Mouse (Mus musculus) midbrain, embryonic 14.5 days (tissue): ENCODE data around the gene Prkar1a. TPM values are rescaled to one million over a fixed set of nuclear protein-coding genes. Genes with fewer than 3 reads are reported as not detected.
A peak's percentile ranks its signal among the peaks of the same experiment; 100 is the strongest.

ENCODE experiments used
- ATAC-seq: fragments of 200-750 bp; cut with Nextera tagmentation; 2 replicates; pipeline ENCODE4 v1.8.0; 2017; ENCODE audit warnings: moderate number of reproducible peaks, moderate library complexity; ENCODE audit not compliant: low FRiP score, low TSS enrichment
- DNase-seq: peaks from one replicate; pipeline ENCODE4 v3.0.0-alpha.2; 2015
- H3K27ac ChIP-seq: fragments of 300-500 bp; sonication (generic); replicated peaks from 2 replicates; pipeline ENCODE4 v1.5.1; 2014; ENCODE audit warnings: mild to moderate bottlenecking, low read depth, low read length, moderate library complexity
- H3K27me3 ChIP-seq: fragments of 300-500 bp; sonication (generic); 2 replicates; pipeline ENCODE4 v1.6.1; 2014; ENCODE audit warnings: low read length, control low read depth, mixed read lengths; ENCODE audit not compliant: control insufficient read depth, insufficient read depth
- H3K36me3 ChIP-seq: fragments of 300-500 bp; sonication (generic); 2 replicates; pipeline ENCODE4 v1.6.1; 2014; ENCODE audit warnings: low read length, control low read depth; ENCODE audit not compliant: control insufficient read depth, insufficient read depth
- H3K4me1 ChIP-seq: fragments of 300-500 bp; sonication (generic); 2 replicates; pipeline ENCODE4 v1.6.1; 2014; ENCODE audit warnings: mild to moderate bottlenecking, antibody characterized with exemption, low read length, control low read depth; ENCODE audit not compliant: control insufficient read depth, insufficient read depth
- H3K4me2 ChIP-seq: fragments of 300-500 bp; sonication (generic); 2 replicates; pipeline ENCODE4 v1.6.1; 2014; ENCODE audit warnings: mild to moderate bottlenecking, low read length, moderate library complexity
- H3K4me3 ChIP-seq: fragments of 300-500 bp; sonication (generic); replicated peaks from 2 replicates; pipeline ENCODE4 v1.5.1; 2014; ENCODE audit warnings: low read depth, low read length
- H3K9ac ChIP-seq: fragments of 300-500 bp; sonication (generic); replicated peaks from 2 replicates; pipeline ENCODE4 v1.6.1; 2014; ENCODE audit warnings: mild to moderate bottlenecking, low read length, moderate library complexity
- H3K9me3 ChIP-seq: fragments of 300-500 bp; sonication (generic); 2 replicates; pipeline ENCODE4 v1.6.1; 2016; ENCODE audit warnings: low read length, control low read depth, mixed read lengths; ENCODE audit not compliant: control insufficient read depth
- WGBS: fragments of 180-500 bp; shearing (Covaris S2); extraction: QIAGEN DNeasy Blood & Tissue Kit; methylation state at CpG from one replicate; pipeline ENCODE4 v1.1.7; 2014; 5-methylcytosine and 5-hydroxymethylcytosine counted together
- polyA plus RNA-seq: library from polyadenylated mRNA; unstranded; fragments of >200 nt; fragmentation: Nextera tagmentation; extraction: Ambion mirVana; gene quantifications from 2 replicates; pipeline ENCODE4 v1.2.1, GENCODE M21; 2014

Prkar1a gene
- polyA plus RNA-seq, 1 experiment from 2014 or later, result 582 TPM

DNA sequence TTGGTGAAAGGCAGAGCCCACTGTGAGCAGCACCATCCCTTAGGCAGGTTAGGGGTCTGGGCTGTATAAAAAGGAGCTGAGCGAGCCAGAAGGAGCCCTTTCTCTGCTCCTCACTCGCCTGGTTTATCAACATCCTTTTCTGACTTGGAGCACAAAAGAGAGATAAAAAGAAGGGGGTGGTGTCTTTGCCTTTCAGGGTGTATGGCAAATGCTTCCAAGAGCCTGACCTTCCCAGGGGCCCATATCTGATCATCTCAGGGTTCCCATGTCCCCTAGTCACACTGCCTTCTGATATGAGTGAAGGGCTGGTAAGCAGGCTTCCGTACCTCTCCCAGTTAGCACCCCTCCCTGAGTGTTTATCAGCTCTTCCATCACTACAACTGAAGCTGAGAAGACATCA lies 21.1 kb upstream of the Prkar1a start:
- WGBS, result 83% methylated on average over 3 of the region's 3 CpGs
- H3K27ac ChIP-seq, result no peak overlapping the region
- DNase-seq, result no peak
- no peak for ATAC-seq
- H3K4me3 ChIP-seq, result no peak overlapping the region
- no peaks in the 10 kb centered on the region for H3K4me1 ChIP-seq
- H3K27me3 ChIP-seq, result no peaks in the 10 kb centered on the region
- no peak overlapping the region for H3K4me2 ChIP-seq
- no peaks in the 10 kb centered on the region for H3K9me3 ChIP-seq
- no peaks in the 10 kb centered on the region for H3K36me3 ChIP-seq
- no peak overlapping the region for H3K9ac ChIP-seq

GRCm38 (mm10) chr11:109629021-109629521 lies 20.1 kb upstream of the Prkar1a start:
- DNase-seq, result no peak

GRCm38 (mm10) chr11:109634928-109635327 lies 14.3 kb upstream of the Prkar1a start:
- H3K4me2 ChIP-seq, result no peak overlapping the region
- DNase-seq, result no peak
- no peaks in the 10 kb centered on the region for H3K9me3 ChIP-seq
- H3K4me1 ChIP-seq, result no peaks in the 10 kb centered on the region
- H3K27ac ChIP-seq, result no peak overlapping the region
- no peaks in the 10 kb centered on the region for H3K27me3 ChIP-seq
- no peak overlapping the region for H3K9ac ChIP-seq
- H3K36me3 ChIP-seq, result no peaks in the 10 kb centered on the region
- WGBS, result 85% methylated on average over 9 of the region's 9 CpGs
- no peak overlapping the region for H3K4me3 ChIP-seq
- ATAC-seq, result no peak

More at GRCm38 (mm10) chr11:109629021-109629521, 20.1 kb upstream of the Prkar1a start:
- 78% methylated on average over 10 of the region's 10 CpGs for WGBS
- ATAC-seq, result no peak
- Histone ChIP-seq H3K36me3 (no peaks in the 10 kb centered on the region), H3K4me3 (no peak overlapping the region), H3K4me1 (no peaks in the 10 kb centered on the region), H3K27me3 (no peaks in the 10 kb centered on the region), H3K9ac (no peak overlapping the region), H3K9me3 (no peaks in the 10 kb centered on the region), H3K4me2 (no peak overlapping the region), H3K27ac (no peak overlapping the region)

DNA sequence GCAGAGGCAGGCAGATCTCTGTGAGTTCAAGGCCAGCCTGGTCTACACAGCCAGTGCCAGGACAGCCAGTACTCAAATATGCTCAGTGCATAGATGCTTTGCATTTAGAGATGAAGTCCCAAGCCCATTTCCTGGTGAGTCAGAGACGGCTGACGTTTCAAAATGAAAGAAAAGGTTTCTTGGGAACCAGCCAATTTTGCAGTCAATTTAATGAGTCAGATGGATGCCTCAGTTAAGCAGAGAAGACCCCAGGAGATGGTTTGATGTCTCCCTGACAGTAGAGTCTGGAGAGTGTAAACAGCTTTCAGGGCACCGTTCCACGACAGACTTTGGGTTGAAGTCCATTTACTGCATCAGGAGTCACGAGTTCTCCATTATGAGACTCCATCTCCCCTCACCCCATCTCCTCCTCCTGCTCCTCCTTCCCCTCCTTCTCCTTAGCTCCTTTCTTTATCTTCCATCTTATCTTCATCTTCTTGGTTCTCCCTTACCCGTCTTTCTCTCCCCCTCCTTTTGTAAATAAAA lies 13.3 kb upstream of the Prkar1a start:
- DNase-seq, result no peak
- no peak overlapping the region for H3K27ac ChIP-seq
- no peaks in the 10 kb centered on the region for H3K9me3 ChIP-seq
- H3K36me3 ChIP-seq, result no peaks in the 10 kb centered on the region
- no peaks in the 10 kb centered on the region for H3K27me3 ChIP-seq
- no peak overlapping the region for H3K9ac ChIP-seq
- 79% methylated on average over 6 of the region's 6 CpGs for WGBS
- H3K4me3 ChIP-seq, result no peak overlapping the region
- ATAC-seq, result no peak
- H3K4me2 ChIP-seq, result no peak overlapping the region
- no peaks in the 10 kb centered on the region for H3K4me1 ChIP-seq

GRCm38 (mm10) chr11:109641498-109642222 lies 7.5 kb upstream of the Prkar1a start:
- Histone ChIP-seq H3K4me2 (no peak overlapping the region), H3K27ac (no peak overlapping the region), H3K4me1 (no peaks in the 10 kb centered on the region), H3K36me3 (no peaks in the 10 kb centered on the region), H3K9me3 (no peaks in the 10 kb centered on the region), H3K9ac (no peak overlapping the region), H3K27me3 (no peaks in the 10 kb centered on the region), H3K4me3 (no peak overlapping the region)
- DNase-seq (no peak), ATAC-seq (no peak)
- 82% methylated on average over 5 of the region's 5 CpGs for WGBS

DNA sequence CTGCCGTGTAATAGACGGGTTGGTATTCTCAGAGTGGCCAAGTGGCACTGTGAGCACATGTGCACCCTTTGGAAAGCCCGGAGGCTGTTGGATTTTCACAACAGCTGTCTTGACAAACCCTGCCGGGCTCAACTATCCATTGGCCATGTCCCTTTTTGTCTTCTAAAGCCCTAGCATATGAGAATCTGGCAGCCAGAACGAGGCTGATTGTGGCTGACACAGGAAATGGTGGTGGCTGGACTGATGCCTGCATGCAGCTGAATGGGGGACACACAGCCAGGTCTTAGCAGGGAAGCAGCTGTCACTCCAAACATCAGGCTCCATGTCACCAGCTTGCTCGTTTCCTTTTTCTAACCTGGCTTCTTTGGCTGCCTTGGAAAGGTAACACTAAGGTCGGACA lies 695 bp upstream of the Prkar1a start:
- H3K9me3 ChIP-seq, result no peaks in the 10 kb centered on the region
- peak overlapping the region; percentile 93; the same call in 1 of the 2 replicates for H3K9ac ChIP-seq
- H3K4me2 ChIP-seq, result peak overlapping the region; percentile 65
- H3K4me1 ChIP-seq, result peaks cover 29% of the 10 kb centered on the region
- no peak overlapping the region for H3K4me3 ChIP-seq
- 41% methylated on average over 7 of the region's 7 CpGs for WGBS
- DNase-seq (peak; percentile 64), ATAC-seq (no peak)
- H3K27ac ChIP-seq, result peak overlapping the region; percentile 98
- H3K27me3 ChIP-seq, result no peaks in the 10 kb centered on the region
- peaks cover 2% of the 10 kb centered on the region for H3K36me3 ChIP-seq

GRCm38 (mm10) chr11:109649975-109650701 lies 933 bp downstream of the Prkar1a start:
- Histone ChIP-seq H3K9me3 (no peaks in the 10 kb centered on the region), H3K27me3 (no peaks in the 10 kb centered on the region), H3K4me3 (peak overlapping the region; percentile 98), H3K4me1 (peaks cover 33% of the 10 kb centered on the region), H3K27ac (peak overlapping the region; percentile 98), H3K36me3 (peaks cover 18% of the 10 kb centered on the region), H3K9ac (peak overlapping the region; percentile 93), H3K4me2 (peak overlapping the region; percentile 65)
- ATAC-seq (peak; percentile 89), DNase-seq (peak; percentile 89)
- WGBS, result under 1% methylated on average over 31 of the region's 31 CpGs

DNA sequence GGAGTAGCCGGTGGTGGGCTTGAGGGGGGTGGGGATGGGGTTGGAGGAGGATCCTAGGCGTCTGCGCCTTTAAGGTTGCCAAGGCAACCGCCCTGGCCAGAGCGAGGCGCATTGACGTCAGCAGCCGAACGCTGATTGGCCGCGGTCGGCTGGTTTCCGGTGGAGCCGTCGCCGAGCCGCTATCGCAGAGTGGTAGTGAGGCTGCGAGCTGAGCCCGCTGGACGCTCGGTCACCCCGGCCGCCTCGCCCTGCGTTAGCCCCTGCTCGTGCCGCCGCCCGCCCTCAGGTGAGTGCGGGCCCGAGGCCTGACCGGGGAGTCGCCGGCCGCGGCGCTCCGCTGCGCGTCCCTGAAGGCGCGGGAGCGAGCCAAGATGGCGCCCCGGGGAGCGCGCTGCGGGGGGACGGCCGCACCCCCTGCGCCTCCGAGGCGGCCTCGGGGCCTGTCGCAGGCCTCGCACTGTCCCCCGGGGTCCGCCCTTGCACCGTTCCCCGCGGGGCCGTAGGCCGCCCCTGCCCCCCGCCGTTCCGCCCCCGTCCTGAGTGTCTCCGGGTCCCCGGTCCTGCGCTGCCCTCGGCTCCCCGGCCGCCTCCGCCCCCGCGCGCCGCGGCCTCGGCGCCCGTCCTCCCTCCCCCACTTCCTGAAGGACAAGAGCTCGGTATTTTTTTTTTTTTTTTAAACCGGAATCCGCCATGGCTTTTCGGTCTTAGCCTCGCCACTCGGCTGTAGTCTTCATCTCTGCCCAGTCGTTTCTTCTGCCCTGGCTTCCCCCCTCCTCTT lies 1.8 kb downstream of the Prkar1a start:
- peak; percentile 95 for ATAC-seq
- peak; percentile 99 for DNase-seq
- Histone ChIP-seq H3K9ac (peak overlapping the region; percentile 93), H3K4me3 (peak overlapping the region; percentile 98), H3K27me3 (no peaks in the 10 kb centered on the region), H3K36me3 (peaks cover 25% of the 10 kb centered on the region), H3K4me1 (peaks cover 33% of the 10 kb centered on the region), H3K27ac (peak overlapping the region; percentile 98), H3K9me3 (no peaks in the 10 kb centered on the region), H3K4me2 (peak overlapping the region; percentile 65)
- WGBS, result under 1% methylated on average over 90 of the region's 90 CpGs
